Mouse (Mus musculus) forebrain, postnatal 0 days (tissue): ENCODE measurements at regions not wholly inside any gene's neighbourhood (a gene's known extent, or its start where the extent isn't known, plus 50 kb on each side); places are given as distances from the start of the nearest gene placed in this dataset.
"Not testable (repeated sequence)": the region's sequence is repeated elsewhere in the genome, so short reads cannot be mapped to it uniquely, and the experiment has no call there.

ENCODE experiments used
- ATAC-seq: fragments of 200-750 bp; cut with Nextera tagmentation; 2 replicates; pipeline ENCODE4 v1.8.0; 2017; ENCODE audit warnings: mild to moderate bottlenecking, moderate library complexity
- DNase-seq: peaks from one replicate; pipeline ENCODE4 v3.0.0-alpha.2; 2015
- H3K27ac ChIP-seq: fragments of 300-500 bp; sonication (generic); 2 replicates; pipeline ENCODE4 v1.5.1; 2014; ENCODE audit warnings: low read depth, mild to moderate bottlenecking, antibody characterized with exemption, low read length, moderate library complexity, mixed read lengths
- H3K27me3 ChIP-seq: fragments of 300-500 bp; sonication (generic); 2 replicates; pipeline ENCODE4 v1.6.1; 2014; ENCODE audit warnings: mild to moderate bottlenecking, low read length, mixed read lengths; ENCODE audit not compliant: insufficient read depth
- H3K36me3 ChIP-seq: fragments of 300-500 bp; sonication (generic); 2 replicates; pipeline ENCODE4 v1.6.1; 2014; ENCODE audit warnings: mild to moderate bottlenecking, moderate library complexity; ENCODE audit not compliant: insufficient read depth
- H3K4me1 ChIP-seq: fragments of 300-500 bp; sonication (generic); 2 replicates; pipeline ENCODE4 v1.6.1; 2014; ENCODE audit warnings: antibody characterized with exemption; ENCODE audit not compliant: insufficient read depth
- H3K4me2 ChIP-seq: fragments of 300-500 bp; sonication (generic); 2 replicates; pipeline ENCODE4 v1.6.1; 2014; ENCODE audit warnings: low read depth, mild to moderate bottlenecking, moderate library complexity
- H3K4me3 ChIP-seq: fragments of 300-500 bp; sonication (generic); 2 replicates; pipeline ENCODE4 v1.5.1; 2014; ENCODE audit warnings: low read depth, low read length, mixed read lengths
- H3K9ac ChIP-seq: fragments of 300-500 bp; sonication (generic); 2 replicates; pipeline ENCODE4 v1.6.1; 2014; ENCODE audit warnings: mild to moderate bottlenecking
- H3K9me3 ChIP-seq: fragments of 300-500 bp; sonication (generic); 2 replicates; pipeline ENCODE4 v1.6.1; 2016; ENCODE audit warnings: low read length
- CTCF ChIP-seq: sonication (generic); IDR thresholded peaks from 2 replicates; pipeline ENCODE4 v1.5.1; 2016; ENCODE audit warnings: antibody characterized with exemption, control low read depth, low read depth
- WGBS: fragments of 180-500 bp; shearing (Covaris S2); extraction: QIAGEN DNeasy Blood & Tissue Kit; methylation state at CpG from one replicate; pipeline ENCODE4 v1.1.7; 2014; 5-methylcytosine and 5-hydroxymethylcytosine counted together
- microRNA-seq, 2 experiments: library from miRNA; unstranded; fragments of <30 nt; microRNA quantifications; one replicate each; pipeline ENCODE4; 2016

DNA sequence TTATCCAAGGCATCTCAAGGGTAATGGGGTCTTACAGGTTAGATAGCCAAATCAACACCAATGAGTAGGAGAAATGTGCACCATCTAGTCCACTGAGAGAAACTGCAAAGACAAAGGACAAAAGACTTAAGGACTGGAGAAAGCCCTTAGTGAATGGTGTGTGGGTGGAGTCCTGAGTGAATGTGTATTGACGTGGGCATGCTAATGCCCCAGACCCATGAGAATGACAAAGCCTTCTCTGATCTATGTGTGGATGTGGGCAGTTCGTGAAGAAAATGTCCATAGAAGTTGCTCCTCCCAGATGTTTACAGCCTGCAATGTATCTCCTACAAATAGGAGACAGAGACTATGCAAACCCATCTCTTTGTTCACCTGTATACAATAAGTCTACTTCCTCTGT is 188.7 kb upstream of the Arx start:
- Histone ChIP-seq H3K36me3 (no peaks in the 10 kb centered on the region), H3K4me2 (no peak overlapping the region), H3K27ac (no peak overlapping the region), H3K9ac (no peak overlapping the region), H3K4me1 (no peaks in the 10 kb centered on the region), H3K27me3 (no peaks in the 10 kb centered on the region), H3K4me3 (no peak overlapping the region), H3K9me3 (no peaks in the 10 kb centered on the region)
- ATAC-seq: no peak
- TF ChIP-seq CTCF: no peak
- DNase-seq: no peak
- WGBS: 62% methylated on average over 2 of the region's 2 CpGs

DNA sequence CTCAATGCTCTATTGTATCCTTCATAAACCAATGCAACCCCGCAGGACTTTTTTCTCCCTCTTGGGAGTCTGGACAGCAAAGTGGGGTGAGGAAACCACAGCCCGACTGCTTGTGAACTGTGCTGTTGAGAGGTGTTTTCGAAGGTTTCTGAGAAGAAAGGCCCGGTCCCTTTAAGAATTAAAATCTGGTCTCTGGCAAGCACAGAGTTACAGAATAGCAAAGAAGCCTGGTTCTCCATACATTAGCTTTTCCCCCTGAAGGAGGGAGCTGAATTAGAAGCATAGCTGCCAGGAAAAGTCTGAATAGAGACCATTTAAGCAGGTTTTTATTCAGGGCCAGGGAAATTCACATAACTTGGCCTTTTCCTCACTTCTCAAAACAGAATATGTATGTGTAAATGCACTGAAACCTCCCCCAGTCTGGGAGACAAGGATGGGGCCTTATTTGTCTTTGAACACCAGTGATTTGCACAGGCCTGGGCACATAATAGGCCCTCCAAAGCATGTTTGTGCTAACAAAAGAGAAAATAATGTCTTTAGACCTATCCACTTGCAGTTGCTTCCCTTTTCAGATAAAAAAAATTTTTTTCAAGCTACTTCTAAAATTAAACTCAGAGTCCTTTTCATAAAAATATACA is 178.2 kb upstream of the Arx start:
- peak; percentile 3 for DNase-seq
- Histone ChIP-seq H3K9me3 (no peaks in the 10 kb centered on the region), H3K9ac (no peak overlapping the region), H3K4me3 (no peak overlapping the region), H3K27ac (no peak overlapping the region), H3K27me3 (no peaks in the 10 kb centered on the region), H3K36me3 (no peaks in the 10 kb centered on the region), H3K4me2 (no peak overlapping the region), H3K4me1 (no peaks in the 10 kb centered on the region)
- WGBS: 39% methylated on average over 4 of the region's 4 CpGs
- no peak for ATAC-seq
- TF ChIP-seq CTCF: no peak

DNA sequence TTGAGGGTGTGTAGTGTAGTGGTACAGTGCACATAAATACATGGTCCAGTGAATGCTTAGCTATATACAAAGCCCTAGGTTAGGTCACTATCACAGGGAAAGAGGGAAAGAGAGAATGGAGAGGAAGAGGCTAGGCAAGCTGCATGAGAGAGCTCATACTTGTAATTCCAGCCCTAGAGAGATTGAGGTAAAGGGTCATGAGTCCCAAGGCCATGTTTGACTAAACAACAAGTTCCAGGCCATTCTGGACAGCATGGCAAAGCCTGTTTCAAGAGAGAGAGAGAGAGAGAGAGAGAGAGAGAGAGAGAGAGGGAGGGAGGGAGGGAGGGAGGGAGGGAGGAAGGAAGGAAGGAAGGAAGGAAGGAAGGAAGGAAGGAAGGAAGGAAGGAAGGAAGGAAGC is 131.9 kb upstream of the Arx start:
- not testable (repeated sequence) for H3K9ac ChIP-seq, H3K4me1 ChIP-seq, H3K4me3 ChIP-seq, DNase-seq, H3K27ac ChIP-seq, ATAC-seq, H3K27me3 ChIP-seq, H3K9me3 ChIP-seq, H3K4me2 ChIP-seq, H3K36me3 ChIP-seq

DNA sequence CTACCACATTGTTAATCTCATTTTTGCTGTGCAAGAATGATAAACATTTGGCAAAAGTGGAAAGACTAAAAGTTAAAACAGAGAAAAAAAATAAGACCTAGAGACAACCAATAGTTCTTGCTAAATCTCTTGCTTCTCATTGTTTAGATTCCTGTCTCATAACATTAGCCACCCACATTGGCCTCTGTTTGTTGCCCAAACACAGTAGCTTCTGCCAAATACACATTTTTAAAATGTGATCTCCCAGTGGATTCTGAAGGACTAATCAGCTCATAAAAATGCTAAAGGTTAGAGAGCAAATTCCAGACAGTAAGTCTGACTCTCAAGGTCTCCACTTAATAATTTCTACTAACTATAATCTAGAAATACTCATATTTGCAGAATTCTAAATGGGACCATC is 127.1 kb upstream of the Arx start:
- TF ChIP-seq CTCF: no peak
- H3K4me1 ChIP-seq: no peaks in the 10 kb centered on the region
- H3K4me2 ChIP-seq: no peak overlapping the region
- no peak overlapping the region for H3K9ac ChIP-seq
- H3K4me3 ChIP-seq: no peak overlapping the region
- no peaks in the 10 kb centered on the region for H3K9me3 ChIP-seq
- H3K36me3 ChIP-seq: no peaks in the 10 kb centered on the region
- no peak for ATAC-seq
- H3K27ac ChIP-seq: no peak overlapping the region
- DNase-seq: no peak
- no peaks in the 10 kb centered on the region for H3K27me3 ChIP-seq

DNA sequence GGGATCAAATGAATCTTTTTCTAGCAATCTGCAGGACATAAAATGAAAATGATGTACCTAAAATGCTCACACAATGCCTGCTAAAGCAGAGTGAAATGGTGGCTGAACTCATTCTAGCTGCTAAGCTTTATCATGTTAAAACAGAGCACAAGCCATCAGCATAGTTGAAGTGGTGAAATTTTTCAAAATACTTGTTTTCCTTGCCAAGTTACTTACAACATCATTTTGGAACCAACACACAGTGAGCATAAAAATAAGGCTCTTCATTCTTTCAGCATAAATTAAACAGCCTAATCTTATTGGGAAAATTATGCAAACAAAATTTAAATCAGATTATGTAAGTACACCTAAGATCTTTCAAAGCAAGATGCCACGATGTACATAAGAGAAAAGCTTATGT is 125.3 kb upstream of the Arx start:
- Histone ChIP-seq H3K4me3 (no peak overlapping the region), H3K9me3 (no peaks in the 10 kb centered on the region), H3K4me2 (no peak overlapping the region), H3K27me3 (no peaks in the 10 kb centered on the region), H3K4me1 (no peaks in the 10 kb centered on the region), H3K27ac (no peak overlapping the region), H3K9ac (no peak overlapping the region), H3K36me3 (no peaks in the 10 kb centered on the region)
- ATAC-seq (no peak), DNase-seq (no peak)
- no peak for TF ChIP-seq CTCF
- WGBS: 19% methylated on average over 1 of the region's 1 CpGs

Small RNAs in the stretch of these regions (microRNA-seq; reads per million reads assigned to microRNA genes)
- 0 reads per million in 2 experiments for gene Gm24973
